Mouse (Mus musculus): ENCODE results near the gene Nutf2.
"Not testable (repeated sequence)": the region's sequence is repeated elsewhere in the genome, so short reads cannot be mapped to it uniquely, and the experiment has no call there.

The Nutf2 gene

DNA sequence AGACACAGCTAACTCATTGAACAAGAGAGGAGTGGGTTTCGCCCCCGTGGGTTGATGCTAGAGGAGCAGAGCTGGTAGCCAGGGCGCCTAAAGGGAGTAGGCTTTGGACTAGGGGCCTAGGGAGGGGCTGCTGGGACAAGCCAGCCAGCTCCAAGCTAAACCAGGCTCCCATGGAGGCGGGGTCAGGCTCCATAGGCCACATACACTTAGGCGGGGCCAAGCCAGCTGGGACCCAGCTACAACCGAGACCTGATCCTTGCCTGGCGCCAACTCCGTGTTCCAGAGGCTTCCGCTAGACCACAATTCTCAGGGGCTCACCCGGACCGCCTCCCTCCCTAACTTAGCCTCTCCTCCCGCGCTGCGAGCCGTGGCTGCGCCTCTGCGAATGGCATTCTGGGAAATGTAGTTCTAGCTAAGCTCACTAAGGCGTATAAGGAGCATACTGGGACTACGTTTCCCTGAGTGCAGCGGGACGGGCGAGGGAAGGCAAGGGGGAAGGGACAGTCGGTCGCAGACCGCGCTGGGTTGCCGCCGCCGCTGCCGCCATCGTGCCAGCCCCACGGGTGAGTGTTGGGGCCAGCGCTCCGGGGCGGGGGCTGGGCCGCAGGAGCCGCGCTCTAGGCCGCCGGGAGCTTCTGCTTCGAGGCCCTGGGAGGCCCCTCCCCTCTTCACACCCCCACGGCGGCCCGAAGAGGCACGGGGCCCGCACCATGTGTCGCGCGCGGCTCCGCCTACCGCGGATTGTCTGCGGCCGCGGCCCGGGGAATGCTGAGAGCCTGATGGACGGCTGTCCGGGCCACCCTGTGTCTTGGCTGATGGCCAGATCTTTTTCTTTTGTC, at the start of gene Nutf2:
Gene Nutf2 (plus strand): TSS at position 438 of the 839 bp plus-strand sequence.
- peak; percentile 94 to 99 for DNase-seq

DNA sequence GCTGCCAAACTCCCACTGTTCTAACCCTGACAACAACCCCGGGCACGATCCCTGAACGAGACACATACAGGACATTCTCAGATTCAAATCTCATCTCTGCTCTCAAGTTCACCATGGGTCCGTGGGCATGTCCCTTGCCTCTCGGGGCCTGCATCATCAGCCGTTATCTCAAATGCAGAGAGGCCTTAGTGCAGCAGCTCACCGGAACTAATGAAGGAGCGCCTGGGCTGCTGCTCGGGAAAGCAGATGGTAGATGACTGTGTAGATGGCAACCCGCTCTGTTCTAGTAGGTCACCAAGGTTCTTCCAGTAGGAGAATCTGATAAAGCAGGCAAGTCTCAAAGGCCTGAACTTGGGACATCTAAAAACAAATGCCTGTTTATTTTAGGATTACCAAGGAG, 49.3 kb upstream of the Nutf2 start:
- DNase-seq: no peak

DNA sequence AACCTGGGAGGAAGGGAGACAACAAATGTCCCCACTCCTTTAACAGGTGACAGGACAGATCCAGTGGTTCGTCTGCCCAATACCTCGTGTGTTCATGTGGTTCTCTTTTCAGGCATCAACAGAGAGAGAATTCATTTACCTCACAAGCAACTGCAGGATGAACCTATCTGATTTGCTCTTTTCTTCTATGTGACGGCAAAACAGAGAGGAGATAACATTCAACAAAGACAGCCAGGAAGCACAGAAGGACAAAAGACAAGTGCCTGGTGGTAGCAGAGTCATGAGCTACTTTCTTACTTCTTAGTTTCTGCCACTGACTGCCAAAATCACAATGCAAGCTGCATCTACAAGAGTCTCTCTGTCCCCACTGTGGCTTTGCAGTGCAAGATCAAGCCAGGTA, 48.8 kb upstream of the Nutf2 start:
- DNase-seq: no peak

DNA sequence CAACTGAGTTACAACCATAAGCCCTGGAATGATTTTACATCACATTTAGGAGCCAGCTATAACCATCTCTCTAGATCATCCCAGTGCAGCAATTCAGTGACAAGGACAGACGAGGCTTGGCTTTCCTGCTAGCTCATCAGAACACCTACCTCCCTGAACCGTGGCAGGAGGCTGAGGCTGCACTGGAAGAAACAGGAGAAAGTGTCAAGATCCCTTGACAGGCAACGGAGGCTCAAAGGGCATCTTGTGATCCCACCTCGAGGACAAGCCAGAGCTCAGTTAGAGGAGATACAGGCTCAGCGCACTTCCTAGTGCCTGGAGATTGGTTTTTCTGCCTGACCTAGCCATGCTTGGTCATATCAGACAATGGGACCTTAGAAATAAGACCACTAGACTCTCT, 47.9 kb upstream of the Nutf2 start:
- DNase-seq: peak; percentile 42 to 44

DNA sequence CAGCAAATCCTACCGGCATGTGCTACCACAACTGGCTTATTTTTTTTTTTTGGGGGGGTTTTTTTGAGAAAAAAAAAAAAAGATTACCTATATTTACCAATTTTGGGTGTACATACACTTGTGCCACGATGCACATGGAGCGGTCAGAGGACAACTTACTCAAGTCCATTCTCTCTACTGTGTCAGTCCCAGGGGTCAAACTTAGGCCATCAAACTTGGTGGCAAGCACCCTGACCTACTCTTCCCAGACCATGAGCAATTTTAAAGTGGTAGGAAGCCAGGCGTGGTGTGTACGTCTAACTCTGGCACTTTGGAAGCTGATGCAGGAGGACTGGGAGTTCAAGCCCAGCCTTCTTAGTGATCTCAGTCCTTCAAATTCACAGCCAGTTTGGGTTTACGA, 47.1 kb upstream of the Nutf2 start:
- DNase-seq: no peak

DNA sequence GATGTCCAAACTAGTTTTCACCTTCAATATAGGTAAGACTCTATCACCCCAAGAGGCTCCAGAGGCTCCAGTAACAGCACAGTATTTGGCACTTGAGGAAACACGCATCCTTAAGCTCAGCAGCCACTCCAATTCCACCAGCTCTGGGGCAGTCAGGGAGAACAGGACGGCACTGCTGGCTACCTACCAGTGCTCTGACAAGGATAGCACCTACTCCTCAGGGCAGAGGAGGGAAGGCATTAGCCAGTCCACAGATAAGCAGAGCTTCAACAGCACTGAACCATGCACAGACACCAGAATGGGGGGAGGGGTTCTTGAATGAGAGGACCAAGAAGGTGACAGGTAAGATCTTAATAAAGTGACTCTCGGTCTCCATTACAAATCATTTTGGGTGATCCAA, 40.7 kb upstream of the Nutf2 start:
- no peak for DNase-seq

DNA sequence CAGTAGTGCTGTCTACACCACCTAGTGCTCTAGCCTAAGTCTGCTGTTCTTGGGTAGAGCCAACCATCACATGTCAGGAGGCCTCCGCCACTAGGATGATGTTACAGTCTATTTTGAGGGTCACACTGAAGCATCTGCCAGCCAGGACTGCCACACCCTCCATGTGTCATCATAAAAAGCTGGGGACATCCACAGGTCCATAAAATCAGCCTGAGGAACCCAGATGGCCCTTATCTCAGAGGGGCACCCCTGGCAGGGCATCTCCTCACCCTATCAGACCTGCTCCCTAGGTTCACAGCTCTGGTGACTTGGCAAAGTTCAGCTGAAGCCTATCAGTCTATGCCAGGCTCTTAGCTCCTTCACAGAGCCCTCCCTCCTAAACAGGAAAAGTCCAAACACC, 39.5 kb upstream of the Nutf2 start:
- DNase-seq: no peak

DNA sequence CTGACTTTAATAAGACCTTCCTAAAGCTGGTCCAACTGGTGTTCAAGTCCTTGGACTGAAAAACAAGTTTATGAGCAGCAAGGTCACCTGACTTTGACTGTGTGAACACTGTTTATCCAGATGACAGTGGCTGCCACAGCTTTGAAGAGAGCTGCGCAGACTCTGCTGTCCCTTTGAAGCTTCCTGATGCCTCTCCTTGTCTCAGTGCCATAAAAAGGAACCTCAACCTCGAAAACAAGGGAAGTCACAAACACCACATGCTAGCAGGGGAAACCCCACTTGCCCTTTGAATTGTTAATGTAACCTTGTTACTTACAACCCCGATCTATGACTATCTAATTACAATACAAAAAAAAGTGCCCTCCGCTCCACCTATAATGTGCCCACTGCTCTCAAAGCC, 34.9 kb upstream of the Nutf2 start:
- no peak for DNase-seq

DNA sequence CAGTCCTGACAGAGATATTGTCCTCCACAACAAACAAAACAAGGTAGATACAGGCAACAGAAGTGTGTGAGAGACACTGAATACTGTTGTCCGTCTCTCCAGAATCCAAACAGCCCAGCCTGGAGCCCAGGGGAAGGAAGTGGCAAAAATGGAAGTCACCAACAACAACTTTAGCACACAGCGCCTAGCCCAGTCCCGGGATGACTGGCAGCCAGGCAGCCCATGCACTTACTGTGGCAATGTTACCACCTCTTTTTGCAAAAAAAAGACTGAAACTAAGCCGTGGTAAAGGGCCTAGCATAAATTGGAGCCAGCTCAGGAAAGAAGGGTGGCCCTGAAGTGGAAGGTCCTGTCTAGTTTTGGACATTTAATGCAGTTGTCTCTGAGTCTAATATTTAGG, 34.0 kb upstream of the Nutf2 start:
- peak in 1 of 2 experiments; percentile 35 for DNase-seq

DNA sequence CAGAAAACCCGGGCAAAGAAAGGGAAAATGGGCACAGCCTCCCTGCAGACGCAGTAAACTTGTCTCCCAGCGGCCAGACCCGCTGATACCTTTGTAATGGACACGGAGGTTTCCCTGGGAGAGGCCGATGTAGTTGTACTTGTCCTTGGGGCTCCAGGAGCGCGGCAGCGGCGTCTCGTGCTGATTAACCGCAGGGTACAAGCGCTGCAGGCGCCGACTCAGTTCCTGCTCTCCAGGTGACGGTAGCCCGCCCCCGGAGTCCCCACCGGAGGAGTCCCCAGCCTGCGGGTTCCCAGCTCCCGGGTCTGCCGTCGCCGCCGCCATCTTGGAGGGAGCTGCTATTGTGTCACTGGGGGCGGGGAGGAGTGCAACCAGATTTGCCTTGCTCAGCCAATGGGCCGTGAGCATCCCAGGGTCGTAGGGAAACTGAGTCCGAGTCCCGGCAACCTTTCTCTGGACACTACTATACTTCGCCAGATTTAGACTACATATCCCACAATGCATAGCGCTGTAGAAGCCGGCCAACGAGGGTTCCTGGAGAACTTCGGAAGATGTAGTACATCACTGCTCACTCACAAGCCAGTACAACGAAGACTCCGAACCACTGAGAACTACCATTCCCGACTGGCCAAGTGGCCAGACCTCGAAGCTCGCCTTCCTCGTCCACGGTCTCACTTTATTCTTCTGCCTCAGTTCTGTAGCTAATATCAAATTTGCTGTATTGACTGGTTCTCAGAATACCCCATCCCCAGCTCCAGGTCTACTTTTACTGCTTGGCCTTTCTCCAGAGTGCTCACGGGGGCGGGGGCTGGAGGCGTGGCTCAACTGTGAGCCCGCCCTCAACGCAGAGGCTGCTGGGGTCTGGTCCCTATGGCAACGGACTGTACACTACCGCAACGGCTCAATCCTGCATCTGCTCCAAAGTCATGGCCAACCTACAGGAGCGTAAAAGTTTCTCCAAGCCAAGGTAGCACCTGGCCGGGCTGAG, 33.2 kb upstream of the Nutf2 start, which contains the start of the genes Ranbp10 and Tsnaxip1:
Gene Ranbp10 (minus strand): TSS at position 490 of the 988 bp plus-strand sequence.
Gene Tsnaxip1 (plus strand): TSS at position 871 of the 988 bp plus-strand sequence.
- peak; percentile 97 to 99 for DNase-seq

DNA sequence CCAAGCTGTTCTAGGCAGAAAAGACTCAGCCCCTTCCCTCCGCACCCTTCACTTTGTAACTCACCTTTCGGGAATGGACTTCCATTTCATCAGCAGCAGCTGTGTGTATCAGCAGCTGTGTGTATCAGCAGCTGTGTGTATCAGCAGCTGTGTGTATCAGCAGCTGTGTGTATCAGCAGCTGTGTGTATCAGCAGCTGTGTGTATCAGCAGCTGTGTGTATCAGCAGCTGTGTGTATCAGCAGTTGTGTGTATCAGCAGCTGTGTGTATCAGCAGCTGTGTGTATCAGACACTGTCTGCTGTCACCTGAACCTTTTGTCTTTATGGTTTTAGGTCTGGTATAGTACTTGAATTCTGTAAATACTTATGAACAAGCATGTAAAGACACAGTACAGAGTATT, 26.6 kb upstream of the Nutf2 start:
- DNase-seq: not testable (repeated sequence)

DNA sequence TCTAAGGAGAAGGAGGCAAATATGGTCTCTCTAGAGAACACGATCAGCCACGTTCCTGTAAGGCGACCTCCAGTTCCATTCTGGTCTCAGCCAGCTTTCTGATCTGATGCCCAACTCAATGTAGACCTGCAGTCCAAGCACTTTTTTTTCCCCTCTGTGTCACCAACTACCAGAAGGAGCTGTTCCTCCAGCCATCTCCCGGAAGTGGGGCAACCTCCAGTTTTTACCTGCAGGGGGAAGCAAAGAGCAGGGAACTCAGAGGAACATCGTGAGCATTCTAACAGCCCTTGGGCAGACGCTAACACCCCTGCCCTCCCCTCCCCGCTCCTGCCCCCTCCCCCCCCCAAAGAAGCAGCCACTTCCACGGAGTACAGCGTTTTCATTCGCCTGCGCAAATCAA, 25.1 kb upstream of the Nutf2 start:
- peak; percentile 81 to 90 for DNase-seq

DNA sequence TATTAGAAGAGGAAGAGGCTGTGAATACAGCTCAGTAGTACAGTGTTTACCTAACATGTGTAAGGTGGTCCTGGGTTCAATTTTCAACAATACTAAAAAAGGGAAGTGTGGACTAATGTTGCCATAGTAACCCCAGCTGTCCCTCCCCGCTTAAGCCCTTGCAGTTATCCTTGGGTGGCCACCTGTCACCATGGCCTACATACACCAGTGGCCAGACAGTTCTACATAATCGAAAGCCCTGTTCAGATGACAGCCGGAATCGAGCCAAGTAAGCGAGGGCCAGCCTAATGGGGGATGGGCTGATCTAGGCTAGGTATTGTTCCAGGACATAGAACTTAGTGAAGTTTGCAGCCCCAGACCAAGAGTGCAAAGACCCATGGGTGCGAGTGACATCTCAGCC, 23.4 kb upstream of the Nutf2 start:
- DNase-seq: no peak

DNA sequence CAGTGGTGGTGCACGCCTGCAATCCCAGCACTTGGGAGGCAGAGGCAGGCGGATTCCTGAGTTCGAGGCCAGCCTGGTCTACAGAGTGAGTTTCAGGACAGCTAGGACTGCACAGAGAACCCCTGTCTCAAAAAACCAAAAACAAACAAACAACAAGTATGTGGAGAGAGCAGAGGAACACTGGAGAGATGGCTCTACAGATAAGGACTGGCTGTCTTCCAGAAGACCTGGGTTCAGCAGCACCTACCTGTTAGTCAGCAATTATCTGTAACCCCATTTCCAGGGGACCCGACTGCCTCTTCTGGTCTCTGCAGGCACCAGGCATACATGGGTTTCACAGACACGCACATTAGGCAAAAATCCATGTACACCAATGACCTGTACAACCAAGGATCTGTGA, 21.2 kb upstream of the Nutf2 start:
- no peak for DNase-seq

DNA sequence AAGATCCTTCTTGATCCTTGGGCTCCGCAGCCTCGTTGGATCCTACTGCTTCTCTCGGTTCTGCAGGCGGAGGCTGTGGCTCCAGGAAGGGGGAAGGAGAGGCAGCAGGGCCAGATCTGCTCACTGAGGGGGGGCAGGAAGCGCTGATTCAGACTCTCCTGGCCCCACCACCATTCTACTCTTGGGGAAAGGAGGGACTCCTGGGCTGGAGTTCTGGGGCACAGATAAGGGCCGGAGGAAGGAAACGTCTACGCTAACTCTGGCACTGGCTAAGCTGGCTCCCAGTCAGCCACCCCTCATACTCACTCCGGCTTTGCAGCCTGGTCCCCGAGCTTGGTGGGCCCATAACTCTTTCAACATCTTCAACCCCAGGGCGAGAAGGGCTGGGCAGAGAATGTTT, 13.7 kb upstream of the Nutf2 start:
- no peak for DNase-seq

DNA sequence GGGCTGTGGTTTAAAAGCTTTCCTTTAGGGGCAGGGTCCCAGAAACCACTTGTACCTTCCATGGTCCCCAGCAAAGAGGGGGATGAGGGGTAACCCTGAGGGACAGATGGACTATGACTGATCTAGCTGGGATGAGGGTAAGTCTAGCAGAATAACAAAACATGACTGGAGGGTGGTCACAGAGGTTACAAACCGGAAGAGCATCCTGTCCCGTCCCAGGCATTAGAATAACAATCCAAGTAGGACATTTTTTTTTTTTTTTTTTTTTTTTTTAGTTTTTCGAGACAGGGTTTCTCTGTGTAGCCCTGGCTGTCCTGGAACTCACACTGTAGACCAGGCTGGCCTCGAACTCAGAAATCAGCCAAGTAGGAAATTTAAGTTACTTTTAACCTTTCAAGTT, 10.4 kb upstream of the Nutf2 start:
- DNase-seq: no peak

DNA sequence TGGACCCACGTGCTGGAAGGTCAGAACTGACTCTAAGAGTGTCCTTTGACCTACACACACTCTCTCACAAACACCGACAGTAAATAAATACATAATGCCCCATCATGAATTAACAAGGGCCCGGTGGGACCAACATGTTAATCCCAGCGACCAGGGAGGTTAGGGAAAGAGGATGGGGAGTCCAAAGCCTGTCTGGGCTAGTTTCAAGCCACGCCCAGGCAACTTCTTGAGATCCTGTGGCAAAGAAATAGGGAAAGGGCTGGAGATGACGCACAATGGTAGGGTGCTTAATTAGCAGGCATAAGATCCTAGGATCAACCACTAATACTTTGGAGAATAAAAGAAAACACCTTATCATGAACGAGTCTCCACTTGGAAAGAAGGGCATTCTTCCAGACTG, 9.8 kb upstream of the Nutf2 start:
- no peak for DNase-seq

DNA sequence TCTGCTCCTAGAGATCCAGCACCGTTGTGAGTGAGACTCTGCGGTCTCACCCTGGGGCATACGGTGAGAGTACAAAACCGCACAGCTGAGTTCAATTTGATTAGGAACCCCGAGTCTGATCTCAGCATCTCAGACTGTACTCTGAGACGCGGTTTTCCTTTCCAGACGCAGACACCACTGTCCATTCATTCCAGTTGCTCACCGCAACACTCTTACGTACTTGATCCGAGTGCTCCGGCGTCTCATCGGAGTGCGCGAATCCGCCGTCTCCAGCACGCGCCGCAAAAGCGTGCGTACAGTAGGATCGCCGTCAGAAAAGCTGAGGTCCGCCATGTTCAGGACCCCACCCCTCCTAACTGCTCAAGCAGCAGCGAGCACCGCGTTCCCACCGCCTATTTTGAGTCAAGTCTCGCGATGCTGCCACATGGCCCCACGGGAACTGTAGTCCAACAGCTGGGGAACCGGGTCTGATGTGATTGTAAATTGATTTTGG, 8.7 kb upstream of the Nutf2 start:
- peak; percentile 92 to 94 for DNase-seq

DNA sequence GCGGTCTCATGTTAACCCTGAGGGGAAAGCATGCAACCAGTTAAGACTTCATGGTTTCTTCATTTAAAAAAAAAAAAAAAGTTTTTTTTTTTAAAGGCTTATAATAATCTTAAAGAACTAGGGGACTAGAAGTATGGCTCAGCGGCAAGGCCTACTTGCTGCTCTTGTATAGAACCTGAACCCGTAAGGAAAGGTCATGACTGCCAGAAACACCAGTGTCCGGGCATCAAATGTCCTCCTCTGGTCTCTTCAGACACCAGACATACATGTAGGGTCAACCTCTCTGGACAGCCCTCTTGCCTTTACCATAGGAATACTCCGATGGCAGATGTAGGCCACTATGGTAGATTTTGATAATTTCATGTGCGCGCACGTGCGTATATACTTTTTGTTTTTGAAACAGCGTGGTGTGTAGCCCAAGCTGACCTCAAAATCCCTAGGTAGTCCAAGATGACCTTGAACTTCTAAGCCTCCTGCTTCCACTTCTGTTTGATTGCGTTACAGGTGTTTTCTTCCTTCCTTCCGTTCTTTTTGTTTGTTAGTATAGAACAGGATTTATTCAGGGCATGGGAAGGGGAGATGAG, 8.1 kb upstream of the Nutf2 start:
- no peak for DNase-seq

DNA sequence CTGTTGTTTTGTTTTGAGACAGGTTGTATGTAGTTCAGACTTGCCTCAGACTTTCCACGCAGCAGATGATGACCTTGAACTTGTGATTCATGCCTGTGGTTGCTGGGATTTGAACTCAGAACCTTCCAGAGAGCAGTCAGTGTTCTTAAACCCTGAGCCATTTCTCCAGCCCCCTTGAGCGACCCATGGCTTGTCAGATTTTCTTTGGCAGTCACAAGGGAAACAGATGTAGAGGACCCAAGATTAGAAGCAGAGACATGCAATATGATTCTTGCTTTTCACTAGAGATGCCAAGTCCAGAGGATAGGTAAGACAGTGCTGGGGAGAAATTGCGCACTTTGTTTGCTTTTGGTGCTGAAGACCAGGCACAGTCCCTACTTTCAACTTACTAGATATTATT, 7.2 kb upstream of the Nutf2 start, which contains the start of gene Cenpt:
Gene Cenpt (minus strand): TSS at position 101 of the 400 bp plus-strand sequence.
- no peak for DNase-seq

DNA sequence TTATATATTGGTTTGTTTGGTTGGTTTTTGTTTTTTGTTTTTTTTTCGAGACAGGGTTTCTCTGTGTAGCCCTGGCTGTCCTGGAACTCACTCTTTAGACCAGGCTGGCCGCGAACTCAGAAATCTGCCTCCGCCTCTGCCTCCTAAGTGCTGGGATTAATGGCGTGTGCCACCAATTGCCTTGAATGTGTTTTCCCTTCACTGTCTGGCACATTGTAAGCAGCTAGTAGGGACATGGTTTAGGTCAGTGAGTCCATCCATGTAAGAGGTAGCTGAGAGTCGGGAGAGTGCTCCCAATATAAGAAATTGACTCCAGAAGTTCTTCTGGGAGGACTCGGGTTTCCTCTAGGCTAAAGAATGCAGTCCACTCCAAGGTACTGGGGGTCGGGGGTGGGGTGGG, 6.1 kb upstream of the Nutf2 start:
- no peak for DNase-seq

DNA sequence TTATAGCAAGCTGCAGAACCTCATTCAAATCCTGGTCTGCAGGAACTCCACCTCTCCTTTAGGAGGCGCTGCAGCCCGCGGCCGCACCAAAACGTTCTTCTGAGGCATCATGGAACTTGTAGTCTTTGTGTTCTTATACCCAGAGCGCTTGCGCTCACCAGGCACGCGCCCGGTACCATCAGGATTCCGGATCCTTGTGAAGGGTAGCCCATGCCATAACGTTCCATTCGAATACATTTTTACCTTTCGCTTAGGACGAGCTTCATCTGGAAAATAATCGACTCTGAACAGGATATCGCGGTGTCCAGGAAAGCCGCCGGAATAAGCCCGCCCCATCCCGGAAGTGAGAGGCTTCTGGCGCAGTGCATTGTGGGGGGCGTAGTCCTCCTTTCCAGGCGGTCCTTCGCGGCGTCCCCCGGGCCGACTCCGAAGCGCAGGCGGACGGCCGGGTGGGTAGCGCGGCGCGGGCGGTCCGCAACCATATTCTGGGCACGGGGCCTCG, 5.6 kb upstream of the Nutf2 start, which contains the start of gene Thap11:
Gene Thap11 (plus strand): TSS at position 418 of the 502 bp plus-strand sequence.
- peak; percentile 93 to 96 for DNase-seq

Measured in kidney, postnatal 36 days (tissue).